Mouse (Mus musculus): ENCODE data around the gene Phf23. TPM values are rescaled to one million over a fixed set of nuclear protein-coding genes. Genes with fewer than 3 reads are reported as not detected.

Gene Phf23
- polyA plus RNA-seq, 1 experiment = 44.4 TPM

- 80% methylated on average over 4 of the region's 4 CpGs for WGBS
- no peaks in the 10 kb centered on the region for H3K4me1 ChIP-seq (ENCODE audit: control insufficient read depth, insufficient read depth, low read length)
- H3K27ac ChIP-seq (ENCODE audit: insufficient read depth, low read length) = no peak overlapping the region
- H3K27me3 ChIP-seq (ENCODE audit: control insufficient read depth, insufficient read depth, low read length) = no peaks in the 10 kb centered on the region
- no peak for TF ChIP-seq CTCF (IDR thresholded peaks at IDR 0.05; ENCODE audit: borderline replicate concordance, insufficient read depth, low read depth, low read length)
- no peak for TF ChIP-seq POLR2A (IDR thresholded peaks at IDR 0.05; ENCODE audit: borderline replicate concordance, insufficient read depth, low read length)
- no peak for DNase-seq
- H3K4me3 ChIP-seq (replicated peaks; ENCODE audit: insufficient read depth, low read depth, low read length) = no peak overlapping the region
These were observed 19.3 kb upstream of the Phf23 start for GRCm38 (mm10) chr11:69976271-69976670.

- Histone ChIP-seq H3K4me1 (ENCODE audit: control insufficient read depth, insufficient read depth, low read length) (peaks cover 3% of the 10 kb centered on the region), H3K4me3 (replicated peaks; ENCODE audit: insufficient read depth, low read depth, low read length) (peak overlapping the region; percentile 84), H3K27me3 (ENCODE audit: control insufficient read depth, insufficient read depth, low read length) (no peaks in the 10 kb centered on the region), H3K27ac (ENCODE audit: insufficient read depth, low read length) (peak overlapping the region; percentile 81)
- no peak for TF ChIP-seq CTCF (IDR thresholded peaks at IDR 0.05; ENCODE audit: borderline replicate concordance, insufficient read depth, low read depth, low read length)
- no peak for TF ChIP-seq POLR2A (IDR thresholded peaks at IDR 0.05; ENCODE audit: borderline replicate concordance, insufficient read depth, low read length)
- under 1% methylated on average over 16 of the region's 16 CpGs for WGBS
- DNase-seq = no peak
These were observed 15.8 kb upstream of the Phf23 start for GRCm38 (mm10) chr11:69979827-69980195.

- WGBS = under 1% methylated on average over 49 of the region's 60 CpGs
- Histone ChIP-seq H3K4me1 (ENCODE audit: control insufficient read depth, insufficient read depth, low read length) (peaks cover 3% of the 10 kb centered on the region), H3K27me3 (ENCODE audit: control insufficient read depth, insufficient read depth, low read length) (no peaks in the 10 kb centered on the region), H3K27ac (ENCODE audit: insufficient read depth, low read length) (peak overlapping the region; percentile 81), H3K4me3 (replicated peaks; ENCODE audit: insufficient read depth, low read depth, low read length) (peak overlapping the region; percentile 84)
- TF ChIP-seq POLR2A (IDR thresholded peaks at IDR 0.05; ENCODE audit: borderline replicate concordance, insufficient read depth, low read length) (peak; percentile 88), CTCF (IDR thresholded peaks at IDR 0.05; ENCODE audit: borderline replicate concordance, insufficient read depth, low read depth, low read length) (no peak)
- peak; percentile 98 to 100 for DNase-seq
These were observed 15.1 kb upstream of the Phf23 start for GRCm38 (mm10) chr11:69980196-69981140.

- Histone ChIP-seq H3K27ac (ENCODE audit: insufficient read depth, low read length) (peak within 1 kb of the TSS; percentile 81), H3K27me3 (ENCODE audit: control insufficient read depth, insufficient read depth, low read length) (no peaks in the 10 kb centered on the region), H3K4me3 (replicated peaks; ENCODE audit: insufficient read depth, low read depth, low read length) (peak within 1 kb of the TSS; percentile 84), H3K4me1 (ENCODE audit: control insufficient read depth, insufficient read depth, low read length) (peaks cover 3% of the 10 kb centered on the region)
- TF ChIP-seq POLR2A (IDR thresholded peaks at IDR 0.05; ENCODE audit: borderline replicate concordance, insufficient read depth, low read length) (no peak), CTCF (IDR thresholded peaks at IDR 0.05; ENCODE audit: borderline replicate concordance, insufficient read depth, low read depth, low read length) (no peak)
- no peak for DNase-seq
- WGBS = under 1% methylated on average over 43 of the region's 43 CpGs
These were observed 14.3 kb upstream of the Phf23 start, which contains the start of gene Ctdnep1 for GRCm38 (mm10) chr11:69981141-69981762. Gene Ctdnep1 (plus strand): TSS chr11:69981156.

DNA sequence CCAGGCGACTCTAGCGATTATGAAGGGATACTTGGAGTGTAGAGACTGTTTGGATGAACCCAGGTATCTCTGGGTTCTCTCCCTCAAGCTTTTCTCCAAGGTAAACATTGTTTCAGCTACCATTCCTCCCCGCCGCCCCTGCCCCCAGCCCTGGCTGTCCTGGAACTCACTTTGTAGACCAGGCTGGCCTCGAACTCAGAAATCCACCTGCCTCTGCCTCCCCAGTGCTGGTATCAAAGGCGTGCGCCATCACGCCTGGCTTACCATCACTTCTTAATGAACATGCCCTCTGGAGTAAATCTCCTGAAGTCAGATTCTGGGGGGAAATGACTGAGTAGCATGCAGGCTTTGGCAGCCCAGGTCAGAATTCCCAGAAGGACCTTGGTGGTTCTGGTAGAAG is 13.4 kb upstream of the Phf23 start, which contains the start of gene Elp5:
Elp5 (minus strand) TSS at position 293 of the 400 bp plus-strand sequence.
- Histone ChIP-seq H3K27ac (ENCODE audit: insufficient read depth, low read length) (peak within 1 kb of the TSS; percentile 25; the same call in 1 of the 2 replicates), H3K4me1 (ENCODE audit: control insufficient read depth, insufficient read depth, low read length) (peaks cover 3% of the 10 kb centered on the region), H3K4me3 (replicated peaks; ENCODE audit: insufficient read depth, low read depth, low read length) (peak within 1 kb of the TSS; percentile 84), H3K27me3 (ENCODE audit: control insufficient read depth, insufficient read depth, low read length) (no peaks in the 10 kb centered on the region)
- DNase-seq = no peak
- no peak for TF ChIP-seq CTCF (IDR thresholded peaks at IDR 0.05; ENCODE audit: borderline replicate concordance, insufficient read depth, low read depth, low read length)
- 44% methylated on average over 8 of the region's 8 CpGs for WGBS

DNA sequence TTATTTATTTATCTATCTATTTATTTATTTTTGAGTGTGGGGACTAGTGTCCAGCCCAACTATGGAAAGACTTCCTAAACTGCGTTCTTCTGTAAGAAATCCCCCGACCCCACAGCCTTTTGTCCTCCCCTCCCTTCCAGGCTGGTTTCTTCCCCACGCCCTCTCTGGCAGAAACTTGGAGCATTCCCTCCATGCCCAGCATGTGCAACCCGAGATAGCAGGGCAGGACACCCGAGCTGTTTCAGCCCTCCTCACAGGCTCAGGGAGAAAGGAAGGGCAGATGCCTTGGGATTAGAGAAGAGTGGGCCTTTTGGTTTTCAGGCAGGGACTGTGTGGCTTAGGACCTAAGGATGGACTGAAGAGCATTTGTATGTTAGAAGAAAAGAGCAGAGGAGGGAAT is 12.7 kb upstream of the Phf23 start:
- Histone ChIP-seq H3K27me3 (ENCODE audit: control insufficient read depth, insufficient read depth, low read length) (no peaks in the 10 kb centered on the region), H3K27ac (ENCODE audit: insufficient read depth, low read length) (no peak overlapping the region), H3K4me1 (ENCODE audit: control insufficient read depth, insufficient read depth, low read length) (peaks cover 3% of the 10 kb centered on the region), H3K4me3 (replicated peaks; ENCODE audit: insufficient read depth, low read depth, low read length) (no peak overlapping the region)
- 8% methylated on average over 5 of the region's 5 CpGs for WGBS
- DNase-seq = no peak
- TF ChIP-seq CTCF (IDR thresholded peaks at IDR 0.05; ENCODE audit: borderline replicate concordance, insufficient read depth, low read depth, low read length) (no peak), POLR2A (IDR thresholded peaks at IDR 0.05; ENCODE audit: borderline replicate concordance, insufficient read depth, low read length) (no peak)

DNA sequence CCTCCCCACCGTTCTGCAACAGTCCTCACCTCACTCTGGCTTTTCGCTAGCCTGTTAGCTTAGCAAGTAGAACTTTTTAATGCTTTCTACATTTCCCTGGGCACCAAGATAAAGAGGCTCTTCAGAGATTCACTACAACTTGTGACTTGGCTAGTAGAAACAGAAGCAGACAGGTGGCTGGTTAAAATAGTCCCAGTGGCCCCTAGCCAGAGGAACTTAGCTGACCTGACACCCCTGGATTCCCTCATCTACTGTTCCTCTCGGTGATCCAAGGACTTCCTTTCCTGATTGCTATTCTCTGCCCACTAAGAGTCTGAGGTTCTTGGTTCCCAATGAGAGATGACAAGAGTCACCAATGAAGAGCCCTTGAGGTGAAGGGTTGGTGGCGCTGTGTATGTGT is 12.2 kb upstream of the Phf23 start:
- H3K27ac ChIP-seq (ENCODE audit: insufficient read depth, low read length) = no peak overlapping the region
- 70% methylated on average over 4 of the region's 4 CpGs for WGBS
- DNase-seq = no peak
- no peak overlapping the region for H3K4me3 ChIP-seq (replicated peaks; ENCODE audit: insufficient read depth, low read depth, low read length)
- H3K27me3 ChIP-seq (ENCODE audit: control insufficient read depth, insufficient read depth, low read length) = no peaks in the 10 kb centered on the region
- H3K4me1 ChIP-seq (ENCODE audit: control insufficient read depth, insufficient read depth, low read length) = peaks cover 3% of the 10 kb centered on the region
- TF ChIP-seq CTCF (IDR thresholded peaks at IDR 0.05; ENCODE audit: borderline replicate concordance, insufficient read depth, low read depth, low read length) (no peak), POLR2A (IDR thresholded peaks at IDR 0.05; ENCODE audit: borderline replicate concordance, insufficient read depth, low read length) (no peak)
